Mouse (Mus musculus): ENCODE measurements around the gene Rasd1. TPM values are rescaled to one million over a fixed set of nuclear protein-coding genes. Genes with fewer than 3 reads are reported as not detected.

The Rasd1 gene
- polyA plus RNA-seq, 1 experiment from 2014 or later, result 1.7 TPM

GRCm38 (mm10) chr11:59930031-59930430 lies 34.7 kb downstream of the Rasd1 start:
- ATAC-seq (ENCODE audit: insufficient read depth) (no peak), DNase-seq (no peak)
- Histone ChIP-seq H3K27me3 (ENCODE audit: insufficient read depth, low read length) (no peaks in the 10 kb centered on the region), H3K9me3 (ENCODE audit: low read depth, low read length) (no peaks in the 10 kb centered on the region), H3K4me2 (no peak overlapping the region), H3K9ac (no peak overlapping the region), H3K36me3 (ENCODE audit: insufficient read depth) (no peaks in the 10 kb centered on the region), H3K27ac (ENCODE audit: low read depth) (no peak overlapping the region), H3K4me3 (ENCODE audit: low read depth, low read length) (no peak overlapping the region), H3K4me1 (ENCODE audit: insufficient read depth) (no peaks in the 10 kb centered on the region)
- TF ChIP-seq CTCF (IDR thresholded peaks at IDR 0.05; ENCODE audit: low read depth), result no peak
- WGBS, result 38% methylated on average over 4 of the region's 4 CpGs

GRCm38 (mm10) chr11:59921265-59921664 lies 43.5 kb downstream of the Rasd1 start:
- 13% methylated on average over 7 of the region's 7 CpGs for WGBS
- no peaks in the 10 kb centered on the region for H3K36me3 ChIP-seq (ENCODE audit: insufficient read depth)
- DNase-seq (peak; percentile 64), ATAC-seq (ENCODE audit: insufficient read depth) (peak; percentile 52; the same call in 1 of the 2 replicates)
- H3K27me3 ChIP-seq (ENCODE audit: insufficient read depth, low read length), result no peaks in the 10 kb centered on the region
- no peak overlapping the region for H3K9ac ChIP-seq
- TF ChIP-seq CTCF (IDR thresholded peaks at IDR 0.05; ENCODE audit: low read depth), result no peak
- no peaks in the 10 kb centered on the region for H3K9me3 ChIP-seq (ENCODE audit: low read depth, low read length)
- H3K4me1 ChIP-seq (ENCODE audit: insufficient read depth), result 0 out of 2 replicates have a peak, but pooled peaks cover 4% of the 10 kb centered on the region
- no peak overlapping the region for H3K27ac ChIP-seq (ENCODE audit: low read depth)
- H3K4me3 ChIP-seq (ENCODE audit: low read depth, low read length), result no peak overlapping the region
- peak overlapping the region; percentile 36 for H3K4me2 ChIP-seq

GRCm38 (mm10) chr11:59920331-59920730 lies 44.4 kb downstream of the Rasd1 start:
- Histone ChIP-seq H3K4me1 (ENCODE audit: insufficient read depth) (0 out of 2 replicates have a peak, but pooled peaks cover 4% of the 10 kb centered on the region), H3K4me3 (ENCODE audit: low read depth, low read length) (no peak overlapping the region), H3K27ac (ENCODE audit: low read depth) (no peak overlapping the region), H3K27me3 (ENCODE audit: insufficient read depth, low read length) (no peaks in the 10 kb centered on the region), H3K9me3 (ENCODE audit: low read depth, low read length) (no peaks in the 10 kb centered on the region), H3K36me3 (ENCODE audit: insufficient read depth) (no peaks in the 10 kb centered on the region), H3K4me2 (no peak overlapping the region), H3K9ac (no peak overlapping the region)
- 64% methylated on average over 5 of the region's 5 CpGs for WGBS
- DNase-seq, result no peak
- ATAC-seq (ENCODE audit: insufficient read depth), result no peak
- no peak for TF ChIP-seq CTCF (IDR thresholded peaks at IDR 0.05; ENCODE audit: low read depth)

GRCm38 (mm10) chr11:59919401-59919800 lies 45.3 kb downstream of the Rasd1 start:
- Histone ChIP-seq H3K27me3 (ENCODE audit: insufficient read depth, low read length) (no peaks in the 10 kb centered on the region), H3K9me3 (ENCODE audit: low read depth, low read length) (no peaks in the 10 kb centered on the region), H3K36me3 (ENCODE audit: insufficient read depth) (no peaks in the 10 kb centered on the region), H3K4me3 (ENCODE audit: low read depth, low read length) (no peak overlapping the region), H3K27ac (ENCODE audit: low read depth) (no peak overlapping the region), H3K9ac (no peak overlapping the region), H3K4me2 (no peak overlapping the region), H3K4me1 (ENCODE audit: insufficient read depth) (0 out of 2 replicates have a peak, but pooled peaks cover 4% of the 10 kb centered on the region)
- ATAC-seq (ENCODE audit: insufficient read depth) (no peak), DNase-seq (no peak)
- no peak for TF ChIP-seq CTCF (IDR thresholded peaks at IDR 0.05; ENCODE audit: low read depth)
- WGBS, result 55% methylated on average over 3 of the region's 3 CpGs

GRCm38 (mm10) chr11:59918014-59918413 lies 46.7 kb downstream of the Rasd1 start:
- ATAC-seq (ENCODE audit: insufficient read depth), result no peak
- 28% methylated on average over 4 of the region's 4 CpGs for WGBS
- peak; percentile 52 for DNase-seq
- H3K27ac ChIP-seq (ENCODE audit: low read depth), result no peak overlapping the region
- no peak overlapping the region for H3K4me2 ChIP-seq
- H3K27me3 ChIP-seq (ENCODE audit: insufficient read depth, low read length), result no peaks in the 10 kb centered on the region
- no peak overlapping the region for H3K9ac ChIP-seq
- 0 out of 2 replicates have a peak, but pooled peaks cover 4% of the 10 kb centered on the region for H3K4me1 ChIP-seq (ENCODE audit: insufficient read depth)
- no peak for TF ChIP-seq CTCF (IDR thresholded peaks at IDR 0.05; ENCODE audit: low read depth)
- no peaks in the 10 kb centered on the region for H3K9me3 ChIP-seq (ENCODE audit: low read depth, low read length)
- no peaks in the 10 kb centered on the region for H3K36me3 ChIP-seq (ENCODE audit: insufficient read depth)
- H3K4me3 ChIP-seq (ENCODE audit: low read depth, low read length), result no peak overlapping the region

- Histone ChIP-seq H3K4me2 (no peak overlapping the region), H3K4me3 (ENCODE audit: low read depth, low read length) (no peak overlapping the region), H3K4me1 (ENCODE audit: insufficient read depth) (no peaks in the 10 kb centered on the region), H3K27me3 (ENCODE audit: insufficient read depth, low read length) (no peaks in the 10 kb centered on the region), H3K27ac (ENCODE audit: low read depth) (no peak overlapping the region), H3K36me3 (ENCODE audit: insufficient read depth) (no peaks in the 10 kb centered on the region), H3K9me3 (ENCODE audit: low read depth, low read length) (no peaks in the 10 kb centered on the region), H3K9ac (no peak overlapping the region)
- ATAC-seq (ENCODE audit: insufficient read depth) (no peak), DNase-seq (no peak)
- WGBS, result 79% methylated on average over 4 of the region's 4 CpGs
- no peak for TF ChIP-seq CTCF (IDR thresholded peaks at IDR 0.05; ENCODE audit: low read depth)
Observed at GRCm38 (mm10) chr11:59913702-59914101, 51.0 kb downstream of the Rasd1 start.

Other genes with a start within 250 kb of the Rasd1 start
- gene Pld6, start 177.3 kb downstream of the Rasd1 start, polyA plus RNA-seq (2014; fragmentation: Nextera tagmentation; extraction: Ambion mirVana), result 1.8 and 2.3 TPM in 2 replicates
- gene Flcn, start 154.9 kb downstream of the Rasd1 start, polyA plus RNA-seq (2014; fragmentation: Nextera tagmentation; extraction: Ambion mirVana), result 26.1 and 26.2 TPM in 2 replicates
- gene Nt5m, start 125.5 kb downstream of the Rasd1 start, polyA plus RNA-seq (2014; fragmentation: Nextera tagmentation; extraction: Ambion mirVana), result 35.2 and 35.4 TPM in 2 replicates
- 224 and 228 TPM in 2 replicates for gene Cops3, start 125.1 kb downstream of the Rasd1 start, polyA plus RNA-seq (2014; fragmentation: Nextera tagmentation; extraction: Ambion mirVana)
- gene Med9, start 16.7 kb downstream of the Rasd1 start, polyA plus RNA-seq (2014; fragmentation: Nextera tagmentation; extraction: Ambion mirVana), result 48.9 and 50.4 TPM in 2 replicates
- 8.8 and 9.7 TPM in 2 replicates for gene Pemt, start 81.5 kb upstream of the Rasd1 start, polyA plus RNA-seq (2014; fragmentation: Nextera tagmentation; extraction: Ambion mirVana)
- gene Rai1, start 140.1 kb upstream of the Rasd1 start, polyA plus RNA-seq (2014; fragmentation: Nextera tagmentation; extraction: Ambion mirVana), result 31.8 and 37.8 TPM in 2 replicates

Data from lung, embryonic 14.5 days (tissue).